Mouse (Mus musculus) urinary bladder, adult 2 months (tissue): ENCODE data around the gene Cradd. TPM values are rescaled to one million over a fixed set of nuclear protein-coding genes. Genes with fewer than 3 reads are reported as not detected.

ENCODE experiments used
- DNase-seq: peaks from one replicate; pipeline ENCODE4 v3.0.0; 2022; ENCODE audit warnings: low spot score
- polyA plus RNA-seq: library from polyadenylated mRNA; depleted of rRNA; stranded (reverse); fragments of >200 nt; gene quantifications from 2 replicates; pipeline ENCODE4 v1.2.3, GENCODE M21; 2012

Cradd gene
- polyA plus RNA-seq, 1 experiment, result 11.4 TPM

GRCm38 (mm10) chr10:95239196-95240069, 84.5 kb downstream of the Cradd start:
- DNase-seq, result no peak

- DNase-seq, result no peak
These were observed 85.3 kb downstream of the Cradd start for GRCm38 (mm10) chr10:95238667-95239066.

- no peak for DNase-seq
These were observed 87.7 kb downstream of the Cradd start for GRCm38 (mm10) chr10:95236226-95236625.

- no peak for DNase-seq
These were observed 89.3 kb downstream of the Cradd start for GRCm38 (mm10) chr10:95234661-95235060.

GRCm38 (mm10) chr10:95233044-95233443, 90.9 kb downstream of the Cradd start:
- no peak for DNase-seq

GRCm38 (mm10) chr10:95232554-95232953, 91.4 kb downstream of the Cradd start:
- no peak for DNase-seq

GRCm38 (mm10) chr10:95228192-95228591, 95.7 kb downstream of the Cradd start:
- DNase-seq, result no peak

DNA sequence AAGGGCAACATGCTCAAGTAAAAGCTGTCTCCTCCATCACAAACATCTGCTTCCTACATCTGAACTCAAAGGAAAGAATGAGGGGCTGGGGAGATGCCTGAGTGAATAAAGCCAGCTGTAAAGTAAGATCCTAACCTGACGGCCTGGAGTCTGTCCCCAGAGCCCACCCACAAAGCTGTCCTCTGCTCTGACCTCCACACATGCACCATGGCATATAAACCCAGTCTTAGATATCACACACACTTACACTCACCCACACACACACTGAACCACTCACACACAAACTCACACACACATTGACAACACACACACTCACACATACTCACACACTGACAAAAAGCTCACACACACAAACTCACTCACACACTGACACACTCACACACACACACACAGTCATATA, 96.3 kb downstream of the Cradd start:
- no peak for DNase-seq

DNA sequence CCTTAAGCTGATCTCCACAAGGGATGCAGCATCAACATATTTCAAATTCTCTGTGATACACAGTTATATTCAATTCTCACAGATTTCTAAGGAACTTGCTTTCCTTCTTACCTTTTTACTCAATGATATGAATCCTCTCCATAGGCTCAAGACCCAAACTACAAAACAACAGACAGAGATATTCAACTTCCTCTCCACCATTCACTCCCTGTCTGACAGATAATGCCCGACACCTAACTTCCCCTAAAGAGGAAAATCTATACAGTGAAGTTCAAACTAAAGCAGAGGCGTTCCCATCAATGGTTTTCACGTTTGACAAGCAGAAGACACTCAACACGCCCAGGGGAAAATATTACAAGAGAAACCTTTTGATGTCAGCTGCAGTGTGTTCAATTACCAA, 97.2 kb downstream of the Cradd start:
- no peak for DNase-seq

GRCm38 (mm10) chr10:95225006-95225405, 98.9 kb downstream of the Cradd start:
- DNase-seq, result no peak

DNA sequence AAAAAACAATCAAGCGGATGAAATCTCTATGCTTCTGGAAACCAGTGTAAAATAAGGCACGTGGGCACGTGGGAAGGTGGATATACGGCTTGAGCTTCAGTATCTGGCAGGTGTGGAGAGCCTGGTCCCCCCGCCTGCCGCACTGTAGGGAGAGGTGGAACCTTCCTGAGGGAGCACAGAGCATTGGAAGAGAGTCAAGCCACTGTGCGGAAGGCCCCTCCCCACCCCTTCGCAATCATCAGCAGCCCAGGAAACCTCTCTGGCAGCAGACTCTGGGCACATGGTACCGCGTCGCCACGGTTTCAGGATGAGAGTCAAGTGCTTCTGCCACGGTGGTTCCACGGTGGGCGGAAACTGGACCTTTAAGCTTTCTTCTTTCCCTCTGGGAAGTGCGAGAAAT, 100.7 kb downstream of the Cradd start:
- no peak for DNase-seq

DNA sequence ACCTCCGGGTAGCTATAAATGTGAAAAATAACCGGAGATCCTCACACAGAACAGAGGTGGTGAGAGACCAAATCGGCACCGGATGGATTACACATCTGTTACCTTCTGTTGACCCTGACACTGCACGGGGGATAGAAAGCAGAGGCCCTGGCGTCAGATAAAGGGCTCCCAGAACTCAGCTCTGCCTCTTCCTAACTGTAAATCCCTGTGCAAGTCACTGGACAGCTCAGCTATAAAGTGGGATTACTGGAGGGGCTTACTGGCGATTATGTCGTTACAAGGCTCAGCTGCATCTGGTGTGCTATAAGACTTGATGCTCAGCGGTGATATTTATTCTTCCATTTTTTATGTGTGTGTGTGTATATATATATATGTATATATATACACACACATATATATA, 102.0 kb downstream of the Cradd start:
- DNase-seq, result no peak

DNA sequence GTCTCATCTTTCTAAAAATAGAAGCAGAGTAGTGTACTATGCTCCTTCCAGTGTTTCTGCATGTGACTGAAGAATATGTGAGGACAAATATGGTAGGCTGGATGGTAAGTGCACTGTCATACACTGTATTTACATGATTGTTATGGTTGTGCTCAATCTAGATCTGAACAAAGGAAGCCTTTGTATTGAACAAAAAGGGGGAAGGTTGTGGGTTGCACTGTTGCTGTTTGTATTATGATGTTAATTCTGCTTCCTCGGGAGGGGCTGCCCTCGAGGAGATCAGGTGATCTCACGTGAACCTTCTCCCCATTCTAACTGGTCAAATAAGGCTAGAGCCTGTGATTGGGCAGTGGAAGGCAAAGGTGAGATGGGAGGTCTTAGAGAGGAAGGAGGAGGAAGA, 103.4 kb downstream of the Cradd start:
- no peak for DNase-seq

GRCm38 (mm10) chr10:95218683-95219060, 105.3 kb downstream of the Cradd start:
- no peak for DNase-seq

DNA sequence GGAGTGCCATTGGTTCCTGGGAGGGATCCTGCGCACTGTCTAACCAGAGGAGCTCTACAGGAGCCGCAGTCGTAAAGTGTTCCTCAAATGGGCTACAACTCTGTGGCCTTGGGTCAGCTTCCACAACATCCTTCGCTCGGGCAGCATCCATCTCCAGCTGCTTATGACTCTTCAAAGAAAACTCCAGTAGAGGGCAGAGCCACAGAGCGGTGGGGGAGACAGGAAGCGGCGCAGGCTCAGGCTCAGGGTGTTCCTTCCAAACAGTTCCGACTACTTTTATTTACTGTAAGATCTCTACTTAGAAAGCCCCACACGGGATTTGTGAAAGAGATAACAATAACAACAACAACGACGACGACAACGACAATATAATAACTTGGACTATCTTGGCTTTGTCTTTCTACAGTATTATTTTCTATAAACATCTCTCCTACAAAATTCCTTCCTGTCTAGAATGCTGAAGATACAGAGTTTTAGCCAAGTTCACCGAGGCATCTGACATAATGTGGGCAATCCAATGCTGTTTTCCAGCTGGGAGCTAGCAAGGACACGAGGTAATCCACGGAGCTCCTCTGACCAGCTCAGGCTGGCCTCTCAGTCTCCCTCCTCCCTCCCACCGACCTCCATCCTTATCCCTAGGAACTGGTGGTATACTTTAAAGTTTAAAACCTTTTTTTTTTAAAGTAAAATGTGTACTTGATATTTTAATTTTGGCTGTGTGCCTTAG, 105.8 kb downstream of the Cradd start:
- no peak for DNase-seq

- no peak for DNase-seq
These were observed 108.6 kb downstream of the Cradd start for GRCm38 (mm10) chr10:95215324-95215723.

GRCm38 (mm10) chr10:95213820-95214219, 110.1 kb downstream of the Cradd start:
- no peak for DNase-seq

DNA sequence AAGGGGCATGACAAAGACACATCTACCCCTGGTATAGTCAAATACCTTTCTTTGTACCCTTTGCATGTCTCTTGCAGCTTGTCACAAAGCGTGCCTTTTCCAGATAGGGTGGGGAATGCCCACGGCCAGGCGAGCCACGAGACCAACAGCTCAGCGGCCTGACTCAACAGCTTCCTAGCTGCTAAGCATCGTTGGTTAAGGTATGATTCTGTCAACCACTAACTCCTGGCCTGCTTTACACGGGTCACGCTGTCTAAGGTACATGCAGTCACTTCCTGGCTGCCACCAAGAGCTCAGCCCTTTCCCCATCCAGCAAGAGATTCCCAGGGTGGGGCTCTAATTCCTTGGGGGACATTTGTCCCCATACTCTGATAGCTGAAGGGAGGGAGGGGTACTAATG, 110.6 kb downstream of the Cradd start:
- no peak for DNase-seq

DNA sequence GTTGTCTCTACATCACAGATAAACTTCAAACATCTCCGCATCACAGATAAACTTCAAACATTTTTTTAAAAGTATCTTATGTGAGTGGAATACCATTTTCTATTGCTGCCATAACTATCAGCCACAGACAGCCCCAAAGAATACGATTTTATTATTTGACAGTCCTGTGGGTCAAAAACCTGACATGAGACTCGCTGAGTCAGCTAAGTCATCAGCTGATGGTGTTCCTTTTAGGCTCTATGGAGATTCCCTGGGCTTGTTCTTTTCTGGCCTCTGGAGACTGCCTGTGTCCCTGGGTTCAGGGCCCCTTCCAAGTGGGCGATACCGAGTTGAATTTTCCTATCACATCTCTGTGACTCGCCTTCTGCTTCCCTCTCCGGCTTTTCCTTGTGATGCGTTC, 112.3 kb downstream of the Cradd start:
- no peak for DNase-seq

DNA sequence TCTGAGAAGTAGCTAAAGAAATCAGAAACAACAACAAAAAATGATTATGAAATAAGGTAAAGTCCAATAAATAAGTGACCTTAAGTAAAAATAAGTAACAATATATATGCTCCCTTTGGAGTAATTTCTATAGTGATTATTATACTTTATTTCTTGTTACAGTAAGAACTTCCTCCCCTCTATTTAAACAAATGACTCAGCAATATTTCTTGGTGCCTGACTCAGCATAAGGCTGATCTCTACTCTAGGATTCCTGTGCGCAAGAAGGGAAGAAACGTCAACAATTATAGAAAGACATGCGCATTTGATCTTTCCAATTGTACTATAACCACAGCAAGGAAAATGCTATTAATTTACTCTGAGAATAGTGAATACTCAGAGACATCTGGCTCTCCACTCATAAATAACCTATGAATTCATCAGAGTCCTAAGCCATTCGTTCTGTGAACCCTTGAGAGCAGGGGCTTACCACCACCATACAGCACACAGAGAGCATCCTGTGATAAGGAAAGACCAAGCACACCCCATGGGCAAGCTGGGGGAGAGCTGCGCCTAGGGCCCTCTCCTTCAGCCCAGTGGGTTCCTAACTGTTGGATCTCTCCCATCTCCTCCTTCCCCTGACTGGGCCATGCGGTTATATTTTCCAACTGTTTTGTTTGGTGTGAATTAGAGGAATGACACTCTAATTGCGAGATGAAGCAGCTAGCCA, 113.1 kb downstream of the Cradd start:
- DNase-seq, result no peak

DNA sequence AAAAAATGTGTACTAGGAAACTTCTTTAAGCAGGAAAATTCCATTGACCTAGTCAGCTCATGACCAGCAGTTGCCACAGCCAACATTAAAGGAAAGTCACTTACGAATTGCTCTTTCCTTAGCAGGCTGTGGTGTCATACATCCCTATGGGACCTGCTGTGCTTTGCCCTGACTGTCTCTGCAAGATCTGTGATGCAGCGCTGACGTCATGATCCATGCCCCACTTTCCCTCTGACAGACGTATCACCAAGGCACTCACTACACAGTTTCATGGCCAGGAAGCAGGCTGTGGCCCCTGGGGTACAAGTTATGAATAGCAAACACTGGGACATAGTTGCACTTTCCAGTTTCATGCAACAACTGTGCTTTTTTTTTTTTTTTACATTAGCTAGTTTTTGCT, 113.8 kb downstream of the Cradd start:
- no peak for DNase-seq

DNA sequence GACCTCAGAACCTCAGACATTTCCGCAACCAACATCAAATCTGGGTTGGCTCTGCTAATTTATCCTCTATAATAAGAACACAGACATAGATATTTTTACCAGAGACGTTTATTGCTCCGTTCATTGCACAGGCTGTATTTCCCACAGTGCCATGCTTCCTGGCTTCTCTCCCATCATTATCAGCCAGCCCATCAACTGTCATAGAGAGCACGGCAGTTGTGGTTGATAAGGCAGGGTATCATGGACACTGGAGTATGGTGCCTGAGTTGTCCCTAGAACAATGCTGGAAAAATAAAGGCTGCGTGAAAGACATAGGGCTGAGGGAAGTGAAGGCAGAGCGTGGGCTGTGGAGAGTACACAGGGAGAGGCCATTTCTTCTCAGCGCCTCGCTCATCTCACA, 116.5 kb downstream of the Cradd start:
- DNase-seq, result no peak

- DNase-seq, result no peak
These were observed 122.4 kb downstream of the Cradd start for GRCm38 (mm10) chr10:95201514-95201913.
